Mouse (Mus musculus) lung, adult 18-20 months (tissue): Measurements from ENCODE around the gene Dennd2a.
"Not testable (repeated sequence)": the region's sequence is repeated elsewhere in the genome, so short reads cannot be mapped to it uniquely, and the experiment has no call there.

Experiments
- DNase-seq, 2 experiments: peaks; one replicate each; pipeline ENCODE4 v3.0.0; 2022; ENCODE audit warnings: mixed read lengths in 2 of 2

The Dennd2a gene

DNA sequence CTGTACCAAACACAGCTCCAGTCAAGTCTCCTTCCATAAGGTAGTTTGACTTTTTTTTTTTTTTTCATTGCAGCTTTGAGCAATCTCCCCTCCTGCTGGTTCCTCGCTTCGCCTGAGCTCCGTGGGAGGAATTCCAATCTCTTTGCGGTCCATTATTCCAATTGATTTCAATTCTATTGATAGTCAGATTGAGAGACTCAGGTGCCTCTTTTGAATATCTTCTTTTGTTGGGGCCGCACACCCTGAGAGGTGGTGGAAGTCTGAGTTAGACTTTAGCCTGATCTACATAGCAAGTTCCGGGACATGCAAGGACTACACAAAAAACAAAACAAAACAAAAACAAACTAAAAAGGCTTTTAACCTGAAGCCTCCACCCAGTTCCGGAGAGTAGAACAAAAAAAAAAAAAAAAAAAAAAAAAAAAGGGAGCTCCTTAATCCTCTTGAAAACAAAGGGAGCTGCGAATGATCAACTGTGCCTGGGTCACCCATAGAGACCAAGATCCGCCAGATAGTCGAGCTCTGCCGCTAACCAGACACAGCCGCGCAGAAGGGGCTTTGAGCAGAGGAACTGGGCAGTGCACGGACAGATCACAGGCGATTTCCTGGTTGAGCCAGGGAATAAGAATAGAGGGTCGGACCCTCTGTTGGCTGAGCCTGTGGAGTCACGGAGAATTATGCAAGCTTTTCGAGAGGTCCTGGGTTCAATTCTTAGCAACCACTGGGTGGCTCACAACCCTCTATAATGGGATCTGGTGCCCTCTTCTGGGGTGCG, 111.7 kb downstream of the Dennd2a start:
- no peak for DNase-seq

- no peak for DNase-seq
Measured at GRCm38 (mm10) chr6:39442786-39443287, 114.8 kb downstream of the Dennd2a start.

- DNase-seq = no peak
Measured at GRCm38 (mm10) chr6:39440207-39440606, 117.5 kb downstream of the Dennd2a start.

- not testable (repeated sequence) for DNase-seq
Measured at GRCm38 (mm10) chr6:39437519-39437918, 120.1 kb downstream of the Dennd2a start.

DNA sequence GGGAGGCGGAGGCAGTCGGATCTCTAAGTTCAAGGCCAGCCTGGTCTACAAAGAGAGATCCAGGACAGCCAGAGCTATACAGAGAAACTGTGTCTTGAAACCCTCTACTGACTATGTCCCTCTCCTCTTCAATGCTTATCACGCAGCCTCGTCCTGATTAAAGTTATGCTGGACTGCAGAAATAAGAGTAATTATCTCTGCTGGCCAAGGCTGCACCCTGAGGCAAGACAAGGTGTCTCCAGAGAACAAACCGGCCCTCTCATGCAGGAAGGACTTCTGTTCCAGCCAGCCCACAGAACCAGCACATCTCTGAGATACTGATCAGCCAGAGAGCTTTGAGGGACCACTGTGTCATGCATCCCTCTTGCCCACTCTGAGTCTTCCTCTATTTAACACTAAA, 121.8 kb downstream of the Dennd2a start:
- DNase-seq = no peak

GRCm38 (mm10) chr6:39434886-39435492, 122.7 kb downstream of the Dennd2a start:
- no peak for DNase-seq

DNA sequence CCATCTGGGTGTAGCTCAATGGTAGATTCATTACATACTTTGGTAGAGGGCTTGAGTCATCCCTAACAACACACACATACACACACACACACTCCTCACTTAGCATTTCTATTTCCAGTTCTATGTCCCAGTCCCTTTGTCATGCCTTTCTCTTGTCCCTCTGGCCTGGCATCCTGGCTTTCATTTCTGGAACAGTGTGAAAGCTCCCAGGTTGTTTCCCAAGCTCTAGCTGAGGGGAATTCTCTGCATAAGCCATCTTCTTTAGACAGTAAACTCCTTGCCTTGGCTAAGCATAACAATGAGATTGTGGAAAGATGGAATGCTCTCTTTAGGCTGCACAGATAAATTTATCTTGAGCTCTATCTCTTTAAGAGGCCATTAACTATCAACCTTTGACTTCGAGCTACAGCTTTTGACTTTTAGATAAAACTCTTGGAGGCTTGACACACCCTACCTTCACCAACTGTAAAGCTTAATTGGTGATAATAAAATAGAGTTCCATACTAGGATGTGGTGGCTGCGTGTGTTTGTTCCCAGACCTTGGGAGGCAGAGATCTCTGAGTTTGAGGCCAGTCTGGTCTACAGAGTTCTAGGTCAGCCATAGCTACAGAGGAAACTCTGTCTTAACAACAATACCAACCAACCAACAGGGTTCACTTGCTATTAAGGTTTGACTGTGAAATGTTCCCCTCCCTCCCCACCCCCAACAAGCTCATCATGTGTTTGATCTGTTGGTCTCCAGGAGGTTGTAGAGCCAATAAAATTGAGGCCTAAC, 123.4 kb downstream of the Dennd2a start:
- no peak for DNase-seq

DNA sequence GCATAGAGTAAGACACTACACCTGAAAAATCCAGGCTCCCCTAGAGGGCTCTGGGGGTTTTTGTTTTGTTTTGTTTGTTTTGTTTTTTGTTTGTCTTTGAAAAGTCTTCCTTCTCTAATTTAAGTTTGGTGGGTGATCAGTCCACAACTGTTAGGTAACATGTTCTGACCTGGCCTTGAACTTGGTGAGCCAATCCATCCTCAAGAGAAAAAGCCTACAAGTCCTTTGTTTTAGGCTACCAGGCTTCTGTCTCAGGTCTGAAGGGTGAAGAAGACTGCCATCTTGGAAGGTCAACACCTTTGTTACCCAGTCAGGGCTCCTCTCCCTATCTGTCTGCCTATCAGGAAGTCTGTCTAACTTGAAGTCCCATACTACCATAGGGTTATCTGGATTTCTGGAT, 124.0 kb downstream of the Dennd2a start:
- no peak for DNase-seq

DNA sequence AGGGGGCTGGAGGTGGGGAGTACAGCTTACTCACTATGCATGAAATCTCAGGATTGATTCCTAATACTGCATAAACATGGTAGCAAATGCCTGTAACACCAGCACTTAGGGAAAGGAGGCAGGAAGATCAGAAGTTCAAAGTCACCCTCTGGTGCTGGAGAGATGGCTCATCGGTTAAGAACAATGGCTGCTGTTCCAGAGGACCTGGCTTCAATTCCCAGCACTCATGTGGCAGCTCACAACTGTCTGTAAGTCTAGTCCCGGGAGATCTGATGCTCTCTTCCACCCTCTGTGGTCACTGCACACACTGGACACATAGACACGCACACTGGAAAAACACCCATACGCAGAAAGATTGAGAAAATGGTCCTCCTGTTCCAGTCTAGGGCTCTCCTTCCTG, 124.5 kb downstream of the Dennd2a start:
- DNase-seq = no peak

DNA sequence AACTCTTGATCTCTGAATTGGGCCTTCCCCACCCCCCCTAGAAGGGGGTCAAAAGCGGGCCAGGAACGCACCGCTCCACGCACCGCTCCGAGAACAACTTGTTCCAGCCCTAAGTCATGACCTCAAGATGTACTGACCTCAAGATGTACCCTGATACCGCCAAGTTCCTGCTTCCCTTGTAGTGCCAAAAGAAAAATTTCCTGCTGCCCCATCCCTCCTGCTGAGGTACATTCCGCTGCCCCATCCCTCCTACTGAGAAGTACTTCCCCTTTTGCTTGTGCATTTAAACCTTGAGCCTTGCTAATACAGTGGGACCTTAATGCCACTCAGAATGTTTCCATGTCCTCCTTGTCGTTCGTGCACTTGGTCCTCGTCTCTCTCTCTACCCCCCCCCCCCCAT, 126.9 kb downstream of the Dennd2a start:
- no peak for DNase-seq

GRCm38 (mm10) chr6:39429007-39429788, 128.5 kb downstream of the Dennd2a start:
- DNase-seq = no peak

GRCm38 (mm10) chr6:39427276-39428003, 130.2 kb downstream of the Dennd2a start:
- no peak for DNase-seq

DNA sequence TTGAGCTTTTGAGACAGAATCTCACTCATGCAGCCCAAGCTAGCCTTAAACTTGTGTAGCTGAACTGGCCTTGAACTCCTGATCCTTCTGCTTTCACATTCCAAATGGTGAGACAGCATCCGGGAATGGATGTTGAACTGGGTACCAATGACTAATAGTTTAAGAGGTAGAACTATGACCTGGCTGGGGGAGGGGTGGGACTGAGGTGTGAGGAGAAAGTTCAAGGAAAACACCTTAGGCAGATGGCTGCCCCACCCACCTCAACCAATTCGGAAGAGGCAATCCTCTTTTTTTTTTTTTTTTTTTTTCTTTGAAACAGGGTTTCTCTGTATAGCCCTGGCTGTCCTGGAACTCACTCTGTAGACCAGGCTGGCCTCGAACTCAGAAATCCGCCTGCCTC, 130.9 kb downstream of the Dennd2a start:
- no peak for DNase-seq

GRCm38 (mm10) chr6:39425181-39425580, 132.5 kb downstream of the Dennd2a start:
- no peak for DNase-seq

GRCm38 (mm10) chr6:39423686-39424085, 134.0 kb downstream of the Dennd2a start:
- no peak for DNase-seq

- no peak for DNase-seq
Measured at GRCm38 (mm10) chr6:39423130-39423551, 134.5 kb downstream of the Dennd2a start.

- no peak for DNase-seq
Measured at GRCm38 (mm10) chr6:39420867-39421266, 136.8 kb downstream of the Dennd2a start.

- DNase-seq = peak; percentile 83 to 86
Measured at GRCm38 (mm10) chr6:39419851-39420721, 137.6 kb downstream of the Dennd2a start, which contains the start of gene Mkrn1. TSS of gene Mkrn1 (minus strand) at chr6:39420462.

- peak in 1 of 2 experiments; percentile 27 for DNase-seq
Measured at GRCm38 (mm10) chr6:39419386-39419850, 138.2 kb downstream of the Dennd2a start.

DNA sequence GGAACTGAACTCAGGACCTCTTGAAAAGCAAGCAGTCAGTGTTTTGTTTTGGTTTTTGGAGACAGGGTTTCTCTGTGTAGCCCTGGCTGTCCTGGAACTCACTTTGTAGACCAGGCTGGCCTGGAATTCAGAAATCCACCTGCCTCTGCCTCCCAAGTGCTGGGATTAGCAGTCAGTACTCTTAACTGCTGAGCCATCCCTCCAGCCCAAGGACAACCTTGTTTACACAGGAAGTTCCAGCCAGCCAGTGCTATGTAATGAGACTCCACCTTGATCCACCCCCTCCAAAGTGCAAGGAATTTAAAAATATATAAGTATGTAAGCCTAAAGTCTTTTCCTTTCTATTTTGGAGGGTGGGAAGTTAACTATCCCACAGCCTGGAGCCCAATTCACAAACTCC, 141.0 kb downstream of the Dennd2a start:
- DNase-seq = not testable (repeated sequence)

- peak; percentile 50 to 69 for DNase-seq
Measured at GRCm38 (mm10) chr6:39415762-39416161, 141.9 kb downstream of the Dennd2a start.
